Mouse (Mus musculus) gastrocnemius, postnatal 36 days (tissue): ENCODE results near the gene Srrm3. TPM values are rescaled to one million over a fixed set of nuclear protein-coding genes. Genes with fewer than 3 reads are reported as not detected.

Source experiments
- DNase-seq, 2 experiments: peaks; one replicate each; pipeline ENCODE4 v3.0.0; 2022
- intact Hi-C: fragments of 180-260 bp; cut with DNase I; formaldehyde crosslinking; loops from one replicate; pipeline ENCODE4 v1.15.1; 2025
- microRNA-seq, 2 experiments: library from miRNA; unstranded; fragments of <30 nt; microRNA quantifications; one replicate each; pipeline ENCODE4 v1.2.0; 2021
- total RNA-seq, 2 experiments: library from RNA; stranded (reverse); gene quantifications; 2 replicates each; pipeline ENCODE4 v1.2.3; 2021

The Srrm3 gene
- total RNA-seq, 2 experiments from 2014 or later = not detected

DNA sequence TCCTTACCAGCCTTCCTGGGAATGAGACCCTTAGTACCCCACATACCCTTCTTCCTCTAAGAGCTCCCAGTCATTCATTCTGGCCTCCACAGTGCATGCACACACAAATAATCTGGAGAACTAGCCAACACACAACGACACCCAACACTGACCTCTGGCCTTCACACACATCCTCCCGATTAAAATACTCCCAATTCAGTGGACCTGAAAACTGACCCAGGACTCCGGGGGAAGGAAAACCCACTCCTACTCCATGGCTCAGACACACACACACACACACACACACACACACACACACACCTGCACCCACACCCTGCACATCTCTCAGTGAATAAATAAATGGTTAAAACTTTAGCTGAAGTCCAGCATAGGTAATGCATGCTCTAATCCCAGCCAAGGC lies 113.2 kb downstream of the Srrm3 start:
- DNase-seq = no peak
- intact Hi-C loops = no loop called here

DNA sequence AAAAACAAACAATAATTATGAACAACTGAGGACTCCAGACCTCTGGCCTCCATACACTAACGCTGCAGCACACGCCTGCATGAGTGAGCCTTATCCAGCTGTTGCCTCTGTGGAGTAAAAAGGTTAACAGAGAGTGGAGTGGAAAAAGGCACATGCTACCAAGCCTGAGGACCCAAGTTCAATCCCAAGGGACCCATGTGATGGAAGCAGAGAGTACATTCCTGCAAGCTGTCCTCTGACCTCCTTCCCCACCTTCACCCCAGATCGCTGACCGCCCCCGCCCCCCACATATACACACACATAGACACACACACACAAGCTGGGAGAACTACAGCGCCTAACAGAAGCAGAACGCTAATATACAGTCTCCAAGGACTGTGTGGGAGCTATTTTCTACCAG lies 117.2 kb downstream of the Srrm3 start:
- DNase-seq = no peak
- intact Hi-C loops = no loop called here

Small RNAs within 50 kb of the gene (microRNA-seq; reads per million reads assigned to microRNA genes)
- gene Gm23268 = 0 reads per million in 2 experiments

Other genes with a start within 250 kb of the Srrm3 start
- not detected for gene Ccl26, start 243.3 kb upstream of the Srrm3 start, total RNA-seq
- 1 to 10 TPM in 1 of 2 experiments, under 1 TPM in 1; 0.44 to 1.5 TPM for gene Ccl24, start 233.8 kb upstream of the Srrm3 start, total RNA-seq
- 10 to 100 TPM in 1 of 2 experiments, 1 to 10 TPM in 1; 9.8 to 12.8 TPM for gene Rhbdd2, start 174.3 kb upstream of the Srrm3 start, total RNA-seq
- 10 to 100 TPM; 26.3 to 31.8 TPM for gene Por, start 136.9 kb upstream of the Srrm3 start, total RNA-seq
- 1 to 10 TPM; 4.3 to 7.8 TPM for gene Tmem120a, start 62.4 kb upstream of the Srrm3 start, total RNA-seq
- not detected for gene Styxl1, start 28.5 kb upstream of the Srrm3 start, total RNA-seq
- 1,000 to 10,000 TPM; 1,079 to 1,088 TPM for gene Mdh2, start 28.4 kb upstream of the Srrm3 start, total RNA-seq
- 100 to 1,000 TPM; 269 to 277 TPM for gene Hspb1, start 81.0 kb downstream of the Srrm3 start, total RNA-seq
- 100 to 1,000 TPM; 297 to 301 TPM for gene Ywhag, start 127.7 kb downstream of the Srrm3 start, total RNA-seq
- gene Ssc4d, start 167.6 kb downstream of the Srrm3 start, total RNA-seq = 1 to 10 TPM in 1 of 2 experiments, under 1 TPM in 1; 0.57 to 1.1 TPM
- gene Zp3, start 173.2 kb downstream of the Srrm3 start, total RNA-seq = not detected
- 1 to 10 TPM; 6.0 to 6.4 TPM for gene Dtx2, start 187.9 kb downstream of the Srrm3 start, total RNA-seq
- gene Upk3b, start 231.6 kb downstream of the Srrm3 start, total RNA-seq = not detected
- not detected for gene Upk3bl, start 247.6 kb downstream of the Srrm3 start, total RNA-seq